Mouse (Mus musculus): ENCODE results near the gene Dgki.

GRCm38 (mm10) chr6:36972494-36972893 lies 327.5 kb downstream of the Dgki start:
- TF ChIP-seq CTCF (IDR thresholded peaks at IDR 0.05; ENCODE audit: extremely low read depth, insufficient read length, insufficient replicate concordance, low read depth, low read length) (no peak), POLR2A (IDR thresholded peaks at IDR 0.05; ENCODE audit: low read depth, low read length) (no peak)
